Mouse (Mus musculus): ENCODE data around the gene Aicda. TPM values are rescaled to one million over a fixed set of nuclear protein-coding genes. Genes with fewer than 3 reads are reported as not detected.
A peak's percentile ranks its signal among the peaks of the same experiment; 100 is the strongest.

Gene Aicda
- polyA plus RNA-seq, 3 experiments from 2014 or later, result 0.39 to 3.3 (median 1.2) TPM

GRCm38 (mm10) chr6:122601615-122602014 is 48.0 kb downstream of the Aicda start:
- ATAC-seq, result no peak

DNA sequence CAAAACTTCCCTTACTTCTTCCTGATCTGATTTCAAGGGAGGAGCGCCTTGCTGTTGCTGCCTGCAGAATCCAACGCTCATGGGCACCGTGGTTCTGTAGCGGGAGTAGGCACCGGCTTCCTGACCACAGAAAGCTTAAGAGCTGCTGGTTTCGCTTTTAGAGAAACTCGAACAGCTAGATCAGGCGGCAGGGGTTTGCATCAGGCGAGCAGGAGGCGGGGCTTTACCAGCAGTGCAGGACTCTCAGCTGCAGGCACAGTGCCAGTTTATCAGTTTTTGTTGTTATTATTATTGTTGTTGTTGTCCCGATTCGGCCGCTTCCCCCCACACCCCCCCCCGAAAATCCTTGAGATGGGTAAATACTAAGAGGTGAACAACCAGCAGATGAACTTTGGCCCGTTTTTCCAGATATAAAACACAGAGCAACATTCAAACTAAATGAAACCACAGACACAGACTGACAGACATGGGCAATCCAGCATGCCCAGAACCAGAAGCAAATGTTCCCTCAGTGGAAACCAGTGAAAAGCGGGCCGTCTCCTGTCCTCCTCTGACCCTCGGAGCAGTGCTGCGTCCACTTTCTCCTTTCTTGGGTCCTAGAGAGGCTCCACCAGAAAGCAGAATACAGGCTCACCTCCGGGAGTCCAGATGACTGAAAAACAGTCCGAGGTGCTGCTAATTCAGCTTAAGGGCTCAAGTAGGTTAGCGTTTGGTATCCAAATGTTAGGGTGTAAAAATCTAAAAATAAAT is 48.8 kb downstream of the Aicda start, which contains the start of gene Apobec1:
Gene Apobec1, minus strand, starts transcription at position 203 of the 750 bp plus-strand sequence.
- ATAC-seq, result peak; percentile 96

GRCm38 (mm10) chr6:122602992-122603322 is 49.4 kb downstream of the Aicda start:
- ATAC-seq, result peak; percentile 25

DNA sequence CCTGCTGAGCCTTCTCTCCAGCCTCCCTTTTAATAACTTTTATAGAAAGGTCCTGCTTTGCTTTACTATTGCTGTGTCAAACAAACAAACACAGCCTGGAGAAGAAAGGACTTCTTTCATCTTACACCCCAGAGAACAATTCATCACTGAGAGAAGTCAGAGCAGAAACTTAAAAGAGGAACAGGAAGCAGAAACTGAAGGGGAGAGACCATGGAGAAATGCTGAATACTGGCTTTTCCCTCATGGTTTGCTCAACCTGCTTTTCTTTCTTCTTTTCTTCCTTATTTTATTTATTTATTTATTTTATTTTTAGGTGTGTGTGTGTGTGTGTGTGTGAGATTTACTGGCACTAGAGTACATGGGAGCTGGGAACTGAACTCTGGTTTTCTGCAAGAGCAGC is 50.7 kb downstream of the Aicda start:
- ATAC-seq, result no peak

GRCm38 (mm10) chr6:122605483-122605882 is 51.9 kb downstream of the Aicda start:
- no peak for ATAC-seq

DNA sequence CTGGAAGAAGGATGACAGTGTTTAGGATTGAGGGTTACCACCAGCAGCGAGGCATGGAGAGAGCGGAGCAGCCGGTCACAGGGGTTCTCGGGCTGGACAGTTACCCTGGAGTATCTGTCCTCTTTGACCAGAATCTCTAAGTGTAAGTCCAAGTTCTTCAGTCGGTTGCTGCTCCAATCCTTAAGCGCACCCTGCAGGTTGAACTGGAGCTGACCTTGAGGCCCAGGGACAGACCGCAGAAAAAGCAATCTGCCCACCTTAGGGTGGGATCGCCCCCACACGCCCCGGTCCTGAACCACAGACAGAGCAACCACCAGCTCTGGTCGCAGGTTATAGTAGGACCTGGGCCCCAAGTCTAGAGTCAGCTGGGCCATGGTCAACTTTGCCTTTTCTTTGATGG is 53.1 kb downstream of the Aicda start:
- no peak for ATAC-seq

- no peak for ATAC-seq
Observed at GRCm38 (mm10) chr6:122607700-122608099, 54.1 kb downstream of the Aicda start.

DNA sequence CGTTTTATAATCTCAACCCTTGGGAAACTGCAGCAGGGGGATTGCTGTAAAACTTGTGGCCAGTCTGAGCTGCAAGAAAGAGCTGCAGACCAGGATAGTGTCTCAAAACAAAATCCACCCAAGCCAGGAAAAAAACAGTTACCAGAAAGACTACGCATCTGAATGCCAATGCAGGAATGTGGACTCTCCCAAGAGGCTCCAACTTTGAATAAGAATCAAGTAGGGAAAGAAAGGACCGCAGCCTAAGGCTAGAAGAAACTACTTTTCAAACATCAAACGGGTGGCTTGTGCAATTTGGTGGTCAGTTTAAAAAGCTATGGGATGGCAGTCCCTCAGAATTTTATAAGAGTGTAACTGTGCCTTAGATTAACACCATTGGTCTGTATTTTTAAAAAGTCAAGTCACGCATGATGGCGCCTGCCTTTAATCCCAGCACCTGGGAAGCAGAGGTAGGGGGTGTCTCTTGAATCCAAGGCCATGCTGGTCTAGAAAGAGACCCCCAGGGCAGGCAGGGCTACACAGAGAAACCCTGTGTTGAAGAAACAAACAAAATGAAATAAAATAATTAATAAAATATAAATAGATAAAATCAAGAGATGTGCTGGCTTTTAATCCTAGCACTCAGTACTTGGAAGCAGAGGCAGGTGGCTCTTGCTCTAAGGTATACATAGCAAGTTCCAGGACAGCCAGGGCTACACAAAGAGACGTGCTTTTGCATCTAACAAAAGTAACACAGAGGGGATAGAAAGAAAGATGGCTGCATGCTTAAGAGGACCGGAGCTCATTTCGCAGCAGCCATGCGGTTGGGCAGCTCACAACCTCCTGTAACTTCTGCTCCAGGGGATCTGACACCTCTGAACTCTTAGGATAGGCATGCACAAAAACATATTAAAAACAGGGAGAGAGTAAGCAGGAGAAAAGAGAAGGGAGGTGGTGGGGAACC is 55.1 kb downstream of the Aicda start:
- ATAC-seq, result no peak

GRCm38 (mm10) chr6:122609377-122609728 is 55.8 kb downstream of the Aicda start:
- ATAC-seq, result no peak

DNA sequence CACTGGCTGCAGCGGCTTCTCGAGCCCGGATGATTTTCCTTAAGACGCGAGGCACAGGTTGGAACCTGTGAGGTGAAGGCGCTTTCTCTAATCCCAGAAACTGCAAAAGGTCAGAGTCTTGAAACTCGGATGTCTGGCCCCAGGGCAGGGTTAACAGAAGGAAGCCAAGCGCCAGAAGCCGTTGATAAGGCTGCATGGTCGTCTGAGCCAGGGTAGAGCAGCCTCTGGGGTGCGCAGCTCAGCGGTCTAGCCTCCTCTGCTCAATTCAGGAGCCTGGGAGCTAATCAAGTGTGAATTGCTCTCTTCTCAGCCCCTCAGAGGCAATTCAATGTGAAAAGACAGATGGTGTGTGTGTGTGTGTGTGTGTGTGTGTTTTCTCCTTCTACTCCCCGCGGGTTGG is 56.2 kb downstream of the Aicda start, which contains the start of gene Gdf3:
Gene Gdf3, minus strand, starts transcription at position 317 of the 400 bp plus-strand sequence.
- ATAC-seq, result no peak

DNA sequence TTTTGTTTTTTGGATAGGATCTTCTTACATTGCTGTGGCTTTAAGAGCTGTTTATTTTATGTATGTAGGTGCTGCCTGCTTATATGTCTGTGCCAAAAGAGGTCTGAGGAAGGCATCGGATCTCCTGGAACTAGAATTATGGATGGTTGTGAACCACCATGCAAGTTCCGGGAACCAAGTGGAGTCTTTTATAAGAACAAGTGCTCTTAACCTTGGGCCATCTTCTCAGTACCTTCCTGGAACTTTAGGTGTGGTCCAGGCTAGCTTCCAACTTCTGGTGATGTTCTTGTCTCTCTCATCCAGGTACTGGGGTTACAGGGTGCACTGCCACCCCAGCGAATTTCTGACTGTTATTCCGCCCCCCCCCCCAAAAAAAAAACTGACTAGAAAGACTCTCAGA is 58.8 kb downstream of the Aicda start:
- ATAC-seq, result no peak

Other genes with a start within 250 kb of the Aicda start
- gene M6pr, start 245.1 kb upstream of the Aicda start, polyA plus RNA-seq (2017; shearing (Covaris generic)), result 100 to 1,000 TPM; 251 to 357 (median 252) TPM
- gene Phc1, start 213.2 kb upstream of the Aicda start, polyA plus RNA-seq (2017; shearing (Covaris generic)), result 1 to 10 TPM; 6.3 to 7.6 (median 6.7) TPM
- gene Rimklb, start 55.0 kb upstream of the Aicda start, polyA plus RNA-seq (2017; shearing (Covaris generic)), result under 1 TPM in 1 of 3 experiments, not detected in 2; 0.09 TPM
- not detected for gene Mfap5, start 48.0 kb upstream of the Aicda start, polyA plus RNA-seq (2017; shearing (Covaris generic))
- 10 to 100 TPM; 23.8 to 43.8 (median 29.2) TPM for gene Apobec1, start 48.6 kb downstream of the Aicda start, polyA plus RNA-seq (2017; shearing (Covaris generic))
- not detected for gene Gdf3, start 56.3 kb downstream of the Aicda start, polyA plus RNA-seq (2017; shearing (Covaris generic))
- gene Dppa3, start 72.6 kb downstream of the Aicda start, polyA plus RNA-seq (2017; shearing (Covaris generic)), result not detected
- gene Nanog, start 153.7 kb downstream of the Aicda start, polyA plus RNA-seq (2017; shearing (Covaris generic)), result under 1 TPM in 1 of 3 experiments, not detected in 2; 0.16 TPM
- 10 to 100 TPM; 59.4 to 80.7 (median 70.8) TPM for gene Slc2a3, start 247.8 kb downstream of the Aicda start, polyA plus RNA-seq (2017; shearing (Covaris generic))